Comparison of ENCODE assay signal across 8 mouse cellular contexts in genomic region chr14:31337406-31337805, GRCm38 (mm10). TPM values are rescaled to one million over a fixed set of nuclear protein-coding genes. Genes with fewer than 3 reads are reported as not detected.
DNase-seq lines count a peak whose midpoint lies in the region; ATAC-seq and TF ChIP-seq lines count a peak whose summit lies in the region.

No protein-coding gene starts in this region.

- H3K4me2 ChIP-seq in CH12.LX (ENCODE audit: insufficient read depth, low read depth, poor library complexity, severe bottlenecking) = peak overlapping the region; percentile 98
- H3K4me2 ChIP-seq in heart, embryonic 15.5 days = peak overlapping the region; percentile 73

- in situ Hi-C loops in CH12.LX (cut with MboI; ENCODE audit: low pct_ligation_motif_present, low pct_unique_long_range_greater_than_20kb, low sequenced_read_pairs) = no loop called here

- H3K9me3 ChIP-seq in CH12.LX (replicated peaks; ENCODE audit: low read length) = no peaks in the 10 kb centered on the region
- H3K9me3 ChIP-seq in heart, embryonic 15.5 days (replicated peaks) = no peaks in the 10 kb centered on the region

- peaks cover 9 to 24% of the 10 kb centered on the region in 2 experiments for H3K36me3 ChIP-seq in CH12.LX (replicated peaks in 1 of 2; ENCODE audit: control insufficient read depth in 1 of 2, insufficient read depth in 1 of 2, low read length in 1 of 2)
- H3K36me3 ChIP-seq in heart, embryonic 15.5 days = peaks cover 9% of the 10 kb centered on the region

- peaks cover 4 to 15% of the 10 kb centered on the region in 2 experiments; a peak in 3 of 4 replicates for H3K4me1 ChIP-seq in CH12.LX (ENCODE audit: control insufficient read depth in 1 of 2, insufficient read depth in 2 of 2)
- H3K4me1 ChIP-seq in heart, embryonic 15.5 days (replicated peaks) = peaks cover 16% of the 10 kb centered on the region

- no peak for TF ChIP-seq POLR2A in CH12.LX (IDR thresholded peaks at IDR 0.05; ENCODE audit: low read depth, low read length)

- dilution Hi-C loops in CH12.LX (cut with MboI; ENCODE audit: extremely low pct_ligation_motif_present, extremely low pct_unique_long_range_greater_than_20kb, low sequenced_read_pairs) = no loop called here

- H3K79me2 ChIP-seq in CH12.LX (replicated peaks; ENCODE audit: control insufficient read depth, extremely low read depth, insufficient read depth, poor library complexity, severe bottlenecking) = peaks cover 27% of the 10 kb centered on the region

- peak; percentile 9 for DNase-seq in heart, adult 8-10 months (ENCODE audit: low spot score)
- DNase-seq in heart, postnatal 10 days = no peak
- DNase-seq in CH12.LX (ENCODE audit: extremely low read depth) = peak; percentile 42
- DNase-seq in lung, postnatal 36 days = peak; percentile 16
- no peak for DNase-seq in urinary bladder, adult 18-20 months (ENCODE audit: low spot score in 2 of 2)
- no peak for DNase-seq in adrenal gland, postnatal 4 days (ENCODE audit: low spot score in 2 of 2)

- TF ChIP-seq CTCF in CH12.LX (conservative IDR thresholded peaks at IDR 0.05 in 1 of 2, IDR thresholded peaks at IDR 0.05 in 1 of 2; ENCODE audit: low read depth in 2 of 2, low read length in 2 of 2) = no peak

- H3K27me3 ChIP-seq in CH12.LX (replicated peaks) = no peaks in the 10 kb centered on the region
- no peaks in the 10 kb centered on the region for H3K27me3 ChIP-seq in heart, embryonic 15.5 days

- WGBS in heart, embryonic 15.5 days = 23% methylated on average over 7 of the region's 7 CpGs

- 0 out of 2 replicates have a peak overlapping the region, but pooled peaks have one; percentile 90 for H3K27ac ChIP-seq in CH12.LX (ENCODE audit: insufficient read depth, low read depth)
- H3K27ac ChIP-seq in heart, embryonic 15.5 days = peak overlapping the region; percentile 98

- ATAC-seq in heart, embryonic 15.5 days (replicated peaks; ENCODE audit: insufficient number of reproducible peaks, insufficient read depth, low FRiP score, low read depth) = no peak
- ATAC-seq in erythroid progenitor cell, adult 5-6 weeks (replicated peaks; ENCODE audit: low FRiP score, poor library complexity, severe bottlenecking) = no peak

- intact Hi-C loops in heart, postnatal 10 days (cut with DNase I) = loop anchor here (5.0 kb wide), 2 partner anchors 85 to 120 kb away; partner anchors contain the start of genes Bap1, Nisch, Phf7 and Sema3g

- peak overlapping the region; percentile 85 for H3K9ac ChIP-seq in CH12.LX (ENCODE audit: insufficient read depth, low read depth)
- H3K9ac ChIP-seq in heart, embryonic 15.5 days = peak overlapping the region; percentile 93

- peak overlapping the region; percentile 92 to 98 (median 95) for H3K4me3 ChIP-seq in CH12.LX (replicated peaks in 1 of 3; ENCODE audit: low read depth in 2 of 3, low read length in 2 of 3, poor library complexity in 1 of 3)
- peak overlapping the region; percentile 81 for H3K4me3 ChIP-seq in heart, embryonic 15.5 days

- TF ChIP-seq RAD21 in CH12.LX (IDR thresholded peaks at IDR 0.05; ENCODE audit: low read depth, low read length) = no peak

- TF ChIP-seq EP300 in CH12.LX (IDR thresholded peaks at IDR 0.05; ENCODE audit: low read length) = no peak

TF ChIP-seq in CH12.LX, 34 proteins besides CTCF, POLR2A, EP300 and RAD21:
- TF ChIP-seq MYC (IDR thresholded peaks at IDR 0.05; ENCODE audit: low read depth, low read length) (peak; percentile 54; the same call in 1 of the 2 replicates), ZNF384 (IDR thresholded peaks at IDR 0.05; ENCODE audit: low read depth, low read length) (peak; percentile 21; the same call in 1 of the 2 replicates), MAX (IDR thresholded peaks at IDR 0.05; ENCODE audit: low read length) (no peak), ELF1 (IDR thresholded peaks at IDR 0.05; ENCODE audit: low read depth, low read length) (peak; percentile 49; the same call in 1 of the 2 replicates), E2F4 (IDR thresholded peaks at IDR 0.05; ENCODE audit: insufficient replicate concordance, low read depth, low read length) (no peak), IRF4 (IDR thresholded peaks at IDR 0.05; ENCODE audit: low read depth, low read length) (no peak)

RNA-seq across cellular contexts. Expression of gene Capn7, which starts 1.0 kb away (rescaled TPM):
- total RNA-seq in heart, adult 8-10 months (2022) = 10 to 100 TPM; 31.5 to 35.4 (median 32.6) TPM
- 10 to 100 TPM; 29.8 to 37.9 TPM for total RNA-seq in heart, postnatal 10 days (2021)
- total RNA-seq in CH12.LX (2012; rRNA removed) (27.9 and 31.4 TPM in 2 replicates), CH12.LX (2014; rRNA removed) (45.0 and 53.7 TPM in 2 replicates)
- polyA plus RNA-seq in CH12.LX (2012; ENCODE audit: insufficient read length, low read depth) = 33.3 and 34.8 TPM in 2 replicates
- polyA plus RNA-seq in heart, embryonic 15.5 days (2015; fragmentation: Nextera tagmentation; extraction: Ambion mirVana) = 35.0 and 41.0 TPM in 2 replicates
- 10 to 100 TPM; 47.0 to 53.0 TPM for total RNA-seq in adrenal gland, postnatal 4 days (2021)
- total RNA-seq in erythroid progenitor cell, adult 5-6 weeks (2015; ENCODE audit: low replicate concordance) = 18.0 and 29.9 TPM in 2 replicates
- 19.0 and 23.8 TPM in 2 replicates for total RNA-seq in erythroid progenitor cell, adult 5-6 weeks (2017; ENCODE audit: low replicate concordance)

RNA-seq across cellular contexts. Expression of gene Dnah1, which starts 13.7 kb away (rescaled TPM):
- under 1 TPM in 2 of 4 experiments, not detected in 2; 0.03 to 0.06 TPM for total RNA-seq in heart, adult 8-10 months (2022)
- total RNA-seq in heart, postnatal 10 days (2021) = under 1 TPM; 0.17 to 0.22 TPM
- total RNA-seq in CH12.LX (2012; rRNA removed) (0.04 and 0.08 TPM in 2 replicates), CH12.LX (2014; rRNA removed) (0.04 TPM in 2 replicates)
- 0.06 and 0.08 TPM in 2 replicates for polyA plus RNA-seq in CH12.LX (2012; ENCODE audit: insufficient read length, low read depth)
- 0.63 and 1.3 TPM in 2 replicates for polyA plus RNA-seq in heart, embryonic 15.5 days (2015; fragmentation: Nextera tagmentation; extraction: Ambion mirVana)
- total RNA-seq in adrenal gland, postnatal 4 days (2021) = 1 to 10 TPM; 2.4 to 3.2 TPM
- total RNA-seq in erythroid progenitor cell, adult 5-6 weeks (2015; ENCODE audit: low replicate concordance) = 0.36 TPM in 1 of 2 replicates, not detected in the other
- under 0.01 TPM in 1 of 2 replicates, not detected in the other for total RNA-seq in erythroid progenitor cell, adult 5-6 weeks (2017; ENCODE audit: low replicate concordance)

Comparison
In these comparisons a context has a peak if more than half of its experiments do, and no peak if none do; other contexts are left out.
1. DNase-seq: peak in heart, adult 8-10 months (single experiment), CH12.LX (single experiment) and lung, postnatal 36 days (single experiment); none in heart, postnatal 10 days (0 of 2), urinary bladder, adult 18-20 months (0 of 2) and adrenal gland, postnatal 4 days (0 of 2).